Mouse (Mus musculus) leukemia stem cell, adult 10-12 weeks (primary cell): ENCODE results near the gene Degs2. TPM values are rescaled to one million over a fixed set of nuclear protein-coding genes. Genes with fewer than 3 reads are reported as not detected.

Source experiments
- polyA plus RNA-seq: library from polyadenylated mRNA; stranded (reverse); fragments of >175 nt; gene quantifications from 2 replicates; pipeline ENCODE4 v1.2.3, GENCODE M21; 2012; ENCODE audit warnings: low replicate concordance

Degs2 gene
- 0.14 TPM in 1 of 2 replicates, not detected in the other for polyA plus RNA-seq

DNA sequence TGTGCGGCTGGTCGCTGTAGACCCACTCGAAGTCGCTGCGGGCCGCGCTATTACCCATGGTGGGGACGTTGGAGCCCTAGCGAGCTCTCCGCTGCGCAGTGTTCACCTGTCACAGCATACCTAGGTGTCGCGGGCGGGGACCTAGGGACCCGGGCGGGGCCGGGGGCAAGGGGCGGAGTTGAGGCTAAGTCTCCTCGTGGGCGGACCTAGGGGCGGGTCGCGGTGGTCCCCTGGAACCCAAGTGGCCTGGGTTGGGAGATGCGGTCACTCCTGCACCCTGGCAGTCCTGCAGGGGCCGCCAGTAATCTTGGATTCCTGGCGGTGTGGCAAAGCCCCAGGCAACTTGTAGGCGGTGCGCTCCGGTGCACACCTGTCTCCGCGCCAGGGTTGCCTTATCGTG, at the start of gene Degs2:
Gene Degs2 (minus strand): TSS at position 131 of the 400 bp plus-strand sequence.

Other genes with a start within 250 kb of the Degs2 start
- 88.6 and 189 TPM in 2 replicates for gene Evl, start 147.6 kb downstream of the Degs2 start, polyA plus RNA-seq
- gene Yy1, start 90.7 kb upstream of the Degs2 start, polyA plus RNA-seq, result 32.4 and 46.5 TPM in 2 replicates
- gene Slc25a29, start 133.6 kb upstream of the Degs2 start, polyA plus RNA-seq, result 1.1 TPM in 2 replicates
- 3.8 and 3.9 TPM in 2 replicates for gene Slc25a47, start 133.7 kb upstream of the Degs2 start, polyA plus RNA-seq
- 4.0 and 13.0 TPM in 2 replicates for gene Wdr25, start 191.3 kb upstream of the Degs2 start, polyA plus RNA-seq
- 9.4 and 78.8 TPM in 2 replicates for gene Wars, start 191.9 kb upstream of the Degs2 start, polyA plus RNA-seq